Mouse (Mus musculus): Measurements from ENCODE around the gene Ubash3b.

The Ubash3b gene

GRCm38 (mm10) chr9:41054166-41054565, 107.3 kb downstream of the Ubash3b start:
- DNase-seq (ENCODE audit: low read depth, low spot score): peak; percentile 7

GRCm38 (mm10) chr9:41053478-41053877, 108.0 kb downstream of the Ubash3b start:
- DNase-seq (ENCODE audit: low read depth, low spot score): no peak

GRCm38 (mm10) chr9:41051080-41051932, 110.2 kb downstream of the Ubash3b start:
- DNase-seq (ENCODE audit: low read depth, low spot score): no peak

GRCm38 (mm10) chr9:41050331-41051079, 111.0 kb downstream of the Ubash3b start:
- DNase-seq (ENCODE audit: low read depth, low spot score): no peak

- no peak for DNase-seq (ENCODE audit: low read depth, low spot score)
Measured at GRCm38 (mm10) chr9:41049282-41049681, 112.2 kb downstream of the Ubash3b start.

GRCm38 (mm10) chr9:41048820-41049219, 112.7 kb downstream of the Ubash3b start:
- no peak for DNase-seq (ENCODE audit: low read depth, low spot score)

GRCm38 (mm10) chr9:41048216-41048615, 113.3 kb downstream of the Ubash3b start:
- DNase-seq (ENCODE audit: low read depth, low spot score): no peak

GRCm38 (mm10) chr9:41047654-41048053, 113.8 kb downstream of the Ubash3b start:
- DNase-seq (ENCODE audit: low read depth, low spot score): no peak

- peak; percentile 82 for DNase-seq (ENCODE audit: low read depth, low spot score)
Measured at GRCm38 (mm10) chr9:41044626-41045025, 116.9 kb downstream of the Ubash3b start.

- DNase-seq (ENCODE audit: low read depth, low spot score): no peak
Measured at GRCm38 (mm10) chr9:41043641-41044040, 117.9 kb downstream of the Ubash3b start.

- DNase-seq (ENCODE audit: low read depth, low spot score): no peak
Measured at GRCm38 (mm10) chr9:41041404-41041803, 120.1 kb downstream of the Ubash3b start.

- no peak for DNase-seq (ENCODE audit: low read depth, low spot score)
Measured at GRCm38 (mm10) chr9:41038150-41038664, 123.3 kb downstream of the Ubash3b start.

- no peak for DNase-seq (ENCODE audit: low read depth, low spot score)
Measured at GRCm38 (mm10) chr9:41031590-41032489, 129.7 kb downstream of the Ubash3b start.

GRCm38 (mm10) chr9:41029827-41030226, 131.7 kb downstream of the Ubash3b start:
- no peak for DNase-seq (ENCODE audit: low read depth, low spot score)

- peak; percentile 81 for DNase-seq (ENCODE audit: low read depth, low spot score)
Measured at GRCm38 (mm10) chr9:41028470-41028869, 133.0 kb downstream of the Ubash3b start.

- peak; percentile 66 for DNase-seq (ENCODE audit: low read depth, low spot score)
Measured at GRCm38 (mm10) chr9:41021690-41022089, 139.8 kb downstream of the Ubash3b start.

- DNase-seq (ENCODE audit: low read depth, low spot score): peak; percentile 76
Measured at GRCm38 (mm10) chr9:41020486-41020885, 141.0 kb downstream of the Ubash3b start.

- no peak for DNase-seq (ENCODE audit: low read depth, low spot score)
Measured at GRCm38 (mm10) chr9:41014512-41014911, 147.0 kb downstream of the Ubash3b start.

GRCm38 (mm10) chr9:41012456-41012855, 149.0 kb downstream of the Ubash3b start:
- DNase-seq (ENCODE audit: low read depth, low spot score): no peak

- DNase-seq (ENCODE audit: low read depth, low spot score): no peak
Measured at GRCm38 (mm10) chr9:41011512-41012436, 149.7 kb downstream of the Ubash3b start.

All from 3T3-L1 (cell line).